ENCODE assay signal across 14 mouse cellular contexts in genomic region chr6:131779954-131780353, GRCm38 (mm10).
"Had no signal": no experiment of that assay in that cellular context is flagged by ENCODE, and none has a peak within 500 bp of the region (broad histone marks: within the 10 kb centered on the region; RNA-seq: fewer than 3 reads in every experiment).

No protein-coding gene starts in this region.

- H3K36me3 ChIP-seq: neural tube, embryonic 12.5 days; neural tube, embryonic 13.5 days; neural tube, embryonic 15.5 days had no signal

- H3K9ac ChIP-seq: neural tube, embryonic 12.5 days; neural tube, embryonic 13.5 days; neural tube, embryonic 15.5 days had no signal

- DNase-seq: retina, postnatal 1 day; right cerebral cortex, postnatal 14 days; right cerebral cortex, postnatal 25 days; right cerebral cortex, postnatal 4 days; spleen, adult 18-20 months; thymus, adult 18-20 months; thymus, adult 2 months; thymus, postnatal 14 days; thymus, postnatal 25 days; thymus, postnatal 36 days; thymus, postnatal 4 days had no signal

- H3K27ac ChIP-seq: neural tube, embryonic 12.5 days; neural tube, embryonic 13.5 days; neural tube, embryonic 15.5 days had no signal

- H3K4me2 ChIP-seq: neural tube, embryonic 12.5 days; neural tube, embryonic 13.5 days; neural tube, embryonic 15.5 days had no signal

- H3K4me1 ChIP-seq: neural tube, embryonic 12.5 days; neural tube, embryonic 13.5 days; neural tube, embryonic 15.5 days had no signal

- H3K27me3 ChIP-seq: neural tube, embryonic 12.5 days; neural tube, embryonic 13.5 days; neural tube, embryonic 15.5 days had no signal

- H3K4me3 ChIP-seq: neural tube, embryonic 12.5 days; neural tube, embryonic 13.5 days; neural tube, embryonic 15.5 days had no signal
